Mouse (Mus musculus): ENCODE measurements around the gene Cpa1. TPM values are rescaled to one million over a fixed set of nuclear protein-coding genes. Genes with fewer than 3 reads are reported as not detected.

Cpa1 gene
- total and polyA plus RNA-seq, 2 experiments from 2014 or later, result 0.51 to 0.60 TPM

DNA sequence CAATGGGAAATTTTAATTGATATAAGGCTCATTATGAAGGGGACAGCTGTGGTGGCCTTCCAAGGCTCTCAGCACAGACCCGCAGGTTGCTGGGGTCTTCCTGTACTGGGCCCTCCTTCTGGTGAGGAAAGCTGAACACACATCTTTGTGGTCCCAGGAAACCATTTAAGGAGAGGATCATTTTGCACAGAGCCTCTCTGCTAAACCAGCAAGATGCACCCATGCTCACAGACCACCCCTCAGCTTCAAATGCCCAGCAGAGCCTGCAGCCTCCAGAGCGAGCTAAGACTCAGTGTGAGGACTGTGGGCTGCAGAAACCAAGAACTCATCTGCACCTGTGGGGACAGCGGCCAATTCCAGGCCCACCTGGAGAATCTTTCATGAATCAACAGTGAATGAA, 15.9 kb downstream of the Cpa1 start:
- DNase-seq (ENCODE audit: low spot score) (no peak), ATAC-seq (ENCODE audit: low FRiP score) (peak; percentile 10; the same call in 1 of the 2 replicates)
- Histone ChIP-seq H3K4me3 (ENCODE audit: low read depth, low read length) (no peak overlapping the region), H3K9ac (replicated peaks; ENCODE audit: low read length, poor library complexity, severe bottlenecking) (peak overlapping the region; percentile 33; the same call in 1 of the 2 replicates), H3K27me3 (ENCODE audit: insufficient read depth, low read length) (no peaks in the 10 kb centered on the region), H3K9me3 (ENCODE audit: low read length) (no peaks in the 10 kb centered on the region), H3K4me2 (ENCODE audit: low read depth, low read length, poor library complexity, severe bottlenecking) (no peak overlapping the region), H3K27ac (ENCODE audit: low read depth, low read length) (peak overlapping the region; percentile 70), H3K36me3 (ENCODE audit: insufficient read depth, low read length) (no peaks in the 10 kb centered on the region), H3K4me1 (ENCODE audit: insufficient read depth, low read length) (peaks cover 20% of the 10 kb centered on the region)
- WGBS, result 71% methylated on average over 3 of the region's 3 CpGs
- no peak for TF ChIP-seq CTCF (IDR thresholded peaks at IDR 0.05)

DNA sequence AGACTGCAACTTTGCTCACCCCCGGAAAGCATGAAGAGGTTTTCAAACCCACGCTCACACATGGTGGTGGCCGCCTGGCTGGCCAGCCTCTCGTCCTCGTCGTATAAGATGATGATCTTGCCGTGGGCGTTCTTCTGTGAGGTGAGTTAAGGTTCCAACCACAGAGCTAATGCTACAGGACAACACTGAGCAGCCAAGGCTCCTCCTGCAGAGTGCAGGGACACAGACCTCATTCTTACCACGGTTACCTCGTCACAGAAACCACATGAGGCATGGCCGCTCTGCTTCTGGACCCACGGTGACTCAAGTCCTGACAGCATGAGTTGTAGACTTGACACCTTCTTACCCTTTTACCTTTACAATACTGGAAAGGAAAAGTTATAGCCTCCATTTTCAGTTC, 18.3 kb downstream of the Cpa1 start:
- no peak overlapping the region for H3K9ac ChIP-seq (replicated peaks; ENCODE audit: low read length, poor library complexity, severe bottlenecking)
- H3K4me3 ChIP-seq (ENCODE audit: low read depth, low read length), result no peak overlapping the region
- peaks cover 20% of the 10 kb centered on the region for H3K4me1 ChIP-seq (ENCODE audit: insufficient read depth, low read length)
- H3K4me2 ChIP-seq (ENCODE audit: low read depth, low read length, poor library complexity, severe bottlenecking), result no peak overlapping the region
- 96% methylated on average over 12 of the region's 12 CpGs for WGBS
- H3K27ac ChIP-seq (ENCODE audit: low read depth, low read length), result no peak overlapping the region
- DNase-seq (ENCODE audit: low spot score) (no peak), ATAC-seq (ENCODE audit: low FRiP score) (no peak)
- TF ChIP-seq CTCF (IDR thresholded peaks at IDR 0.05), result no peak
- no peaks in the 10 kb centered on the region for H3K9me3 ChIP-seq (ENCODE audit: low read length)
- H3K36me3 ChIP-seq (ENCODE audit: insufficient read depth, low read length), result no peaks in the 10 kb centered on the region
- no peaks in the 10 kb centered on the region for H3K27me3 ChIP-seq (ENCODE audit: insufficient read depth, low read length)

DNA sequence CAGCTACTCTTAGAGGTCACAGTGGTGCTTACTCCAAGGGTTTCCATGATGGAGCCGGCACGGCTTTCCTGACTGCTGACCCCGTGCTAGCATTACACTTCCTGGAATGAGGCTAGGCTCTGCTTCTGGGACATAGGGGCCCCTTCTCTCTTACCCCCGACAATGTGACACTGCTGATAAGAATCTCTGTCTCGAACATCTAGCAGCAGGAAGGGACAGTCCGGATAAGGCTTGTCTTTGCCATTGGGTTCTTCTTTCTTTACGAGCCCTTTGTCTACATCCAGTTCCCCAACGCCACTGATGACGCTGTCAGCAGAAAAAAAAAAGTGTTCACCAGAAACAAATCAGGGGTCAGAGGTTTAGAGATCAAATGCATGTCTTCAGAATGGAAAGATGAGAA, 19.6 kb downstream of the Cpa1 start:
- Histone ChIP-seq H3K9ac (replicated peaks; ENCODE audit: low read length, poor library complexity, severe bottlenecking) (no peak overlapping the region), H3K4me2 (ENCODE audit: low read depth, low read length, poor library complexity, severe bottlenecking) (no peak overlapping the region), H3K27ac (ENCODE audit: low read depth, low read length) (no peak overlapping the region), H3K4me1 (ENCODE audit: insufficient read depth, low read length) (peaks cover 12% of the 10 kb centered on the region), H3K4me3 (ENCODE audit: low read depth, low read length) (no peak overlapping the region), H3K27me3 (ENCODE audit: insufficient read depth, low read length) (no peaks in the 10 kb centered on the region), H3K36me3 (ENCODE audit: insufficient read depth, low read length) (no peaks in the 10 kb centered on the region), H3K9me3 (ENCODE audit: low read length) (no peaks in the 10 kb centered on the region)
- no peak for TF ChIP-seq CTCF (IDR thresholded peaks at IDR 0.05)
- no peak for ATAC-seq (ENCODE audit: low FRiP score)
- 75% methylated on average over 9 of the region's 9 CpGs for WGBS
- no peak for DNase-seq (ENCODE audit: low spot score)

DNA sequence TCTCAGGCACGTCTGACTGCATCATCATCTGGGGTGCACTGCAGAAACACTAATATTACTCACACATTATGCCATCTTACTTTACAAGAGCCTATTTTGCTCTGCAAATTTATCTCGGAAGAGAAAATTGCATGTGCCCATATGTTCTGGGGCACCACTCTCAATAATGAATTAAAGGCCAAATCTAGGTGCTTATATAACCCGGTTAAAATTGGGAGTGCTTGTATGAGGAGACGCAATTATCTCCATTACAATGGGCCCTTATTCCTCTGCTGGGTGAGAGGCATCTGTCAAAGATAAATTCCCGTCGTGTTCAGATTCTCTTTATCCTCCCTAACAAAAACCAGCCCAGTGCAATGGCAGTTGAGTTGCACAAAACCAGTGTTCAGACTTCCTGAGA, 25.8 kb downstream of the Cpa1 start:
- Histone ChIP-seq H3K4me3 (ENCODE audit: low read depth, low read length) (no peak overlapping the region), H3K36me3 (ENCODE audit: insufficient read depth, low read length) (no peaks in the 10 kb centered on the region), H3K4me2 (ENCODE audit: low read depth, low read length, poor library complexity, severe bottlenecking) (no peak overlapping the region), H3K9ac (replicated peaks; ENCODE audit: low read length, poor library complexity, severe bottlenecking) (no peak overlapping the region), H3K9me3 (ENCODE audit: low read length) (no peaks in the 10 kb centered on the region), H3K27me3 (ENCODE audit: insufficient read depth, low read length) (no peaks in the 10 kb centered on the region), H3K4me1 (ENCODE audit: insufficient read depth, low read length) (no peaks in the 10 kb centered on the region), H3K27ac (ENCODE audit: low read depth, low read length) (no peak overlapping the region)
- 34% methylated on average over 6 of the region's 6 CpGs for WGBS
- ATAC-seq (ENCODE audit: low FRiP score) (no peak), DNase-seq (ENCODE audit: low spot score) (no peak)
- no peak for TF ChIP-seq CTCF (IDR thresholded peaks at IDR 0.05)

DNA sequence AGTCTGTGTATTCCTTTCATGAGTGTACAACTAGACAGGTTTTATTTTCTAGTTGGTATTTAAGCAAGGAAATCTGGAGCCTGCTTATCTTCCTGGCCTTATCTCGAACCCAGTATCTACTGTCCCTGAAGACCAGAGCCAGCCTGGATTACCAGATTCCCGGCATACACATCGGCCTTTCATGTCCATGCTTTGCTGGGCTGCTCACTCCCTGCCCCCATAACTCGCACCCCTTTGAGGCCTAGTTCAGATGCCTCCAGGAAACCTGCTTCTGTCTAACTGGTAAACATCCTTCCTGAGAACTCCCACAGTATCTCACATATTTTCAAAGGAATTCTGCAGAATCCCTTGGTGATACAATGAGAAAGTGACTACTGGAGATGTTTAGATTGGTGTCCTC, 26.3 kb downstream of the Cpa1 start:
- H3K9ac ChIP-seq (replicated peaks; ENCODE audit: low read length, poor library complexity, severe bottlenecking), result no peak overlapping the region
- no peak overlapping the region for H3K27ac ChIP-seq (ENCODE audit: low read depth, low read length)
- no peaks in the 10 kb centered on the region for H3K9me3 ChIP-seq (ENCODE audit: low read length)
- WGBS, result 49% methylated on average over 4 of the region's 4 CpGs
- H3K36me3 ChIP-seq (ENCODE audit: insufficient read depth, low read length), result no peaks in the 10 kb centered on the region
- no peak overlapping the region for H3K4me3 ChIP-seq (ENCODE audit: low read depth, low read length)
- DNase-seq (ENCODE audit: low spot score), result no peak
- no peaks in the 10 kb centered on the region for H3K4me1 ChIP-seq (ENCODE audit: insufficient read depth, low read length)
- TF ChIP-seq CTCF (IDR thresholded peaks at IDR 0.05), result no peak
- H3K4me2 ChIP-seq (ENCODE audit: low read depth, low read length, poor library complexity, severe bottlenecking), result no peak overlapping the region
- no peak for ATAC-seq (ENCODE audit: low FRiP score)
- no peaks in the 10 kb centered on the region for H3K27me3 ChIP-seq (ENCODE audit: insufficient read depth, low read length)

DNA sequence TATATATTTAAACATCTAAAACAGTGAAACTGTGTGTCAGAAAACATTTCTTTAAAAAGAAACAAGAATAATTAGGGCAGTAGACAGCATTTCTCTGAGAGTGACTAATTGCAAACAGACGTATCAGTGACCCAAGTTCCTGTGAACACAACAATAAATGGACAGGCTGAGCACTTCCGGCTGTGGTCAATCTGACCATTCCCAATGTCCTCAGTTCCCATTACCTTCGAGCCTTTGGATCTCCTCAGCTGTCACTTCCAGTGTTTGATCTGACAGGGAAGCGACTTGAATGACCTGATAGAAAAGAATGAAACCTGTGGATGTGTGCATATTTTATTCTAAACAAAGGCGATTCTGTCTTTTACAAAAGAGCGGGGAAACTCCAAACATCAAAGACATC, 27.0 kb downstream of the Cpa1 start:
- WGBS, result 42% methylated on average over 6 of the region's 6 CpGs
- Histone ChIP-seq H3K27me3 (ENCODE audit: insufficient read depth, low read length) (no peaks in the 10 kb centered on the region), H3K27ac (ENCODE audit: low read depth, low read length) (no peak overlapping the region), H3K9me3 (ENCODE audit: low read length) (no peaks in the 10 kb centered on the region), H3K9ac (replicated peaks; ENCODE audit: low read length, poor library complexity, severe bottlenecking) (no peak overlapping the region), H3K4me1 (ENCODE audit: insufficient read depth, low read length) (no peaks in the 10 kb centered on the region), H3K4me2 (ENCODE audit: low read depth, low read length, poor library complexity, severe bottlenecking) (no peak overlapping the region), H3K4me3 (ENCODE audit: low read depth, low read length) (no peak overlapping the region), H3K36me3 (ENCODE audit: insufficient read depth, low read length) (no peaks in the 10 kb centered on the region)
- DNase-seq (ENCODE audit: low spot score) (no peak), ATAC-seq (ENCODE audit: low FRiP score) (no peak)
- TF ChIP-seq CTCF (IDR thresholded peaks at IDR 0.05), result no peak

Measured in midbrain, postnatal 0 days (tissue).